Mouse (Mus musculus) kidney, postnatal 25 days (tissue): Measurements from ENCODE around the gene Adcy7.
A peak's percentile ranks its signal among the peaks of the same experiment; 100 is the strongest.

Experiments used
- DNase-seq, 2 experiments: peaks; one replicate each; pipeline ENCODE4 v3.0.0; 2021; ENCODE audit warnings: mixed read lengths in 2 of 2

Gene Adcy7

DNA sequence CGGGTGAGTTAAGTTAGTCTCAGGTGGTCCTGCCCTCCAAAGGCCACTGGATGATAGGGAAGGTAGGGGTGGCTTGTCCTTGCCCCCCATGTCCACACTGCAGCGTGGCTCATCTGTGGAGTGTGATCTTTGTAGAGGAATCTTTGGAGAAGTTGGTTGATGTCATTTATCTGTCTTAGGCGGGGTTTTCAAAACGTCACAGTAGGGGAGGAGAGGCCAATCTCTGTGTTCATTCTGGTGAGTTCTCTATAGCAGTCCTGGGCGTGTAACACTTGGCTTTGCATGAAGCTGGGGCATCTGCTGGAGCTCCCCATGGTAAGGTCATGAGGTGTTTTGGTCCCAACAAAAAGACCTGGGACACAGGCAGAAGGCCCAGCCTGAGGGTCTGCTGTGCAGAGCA is 1.9 kb downstream of the Adcy7 start:
- DNase-seq: no peak

DNA sequence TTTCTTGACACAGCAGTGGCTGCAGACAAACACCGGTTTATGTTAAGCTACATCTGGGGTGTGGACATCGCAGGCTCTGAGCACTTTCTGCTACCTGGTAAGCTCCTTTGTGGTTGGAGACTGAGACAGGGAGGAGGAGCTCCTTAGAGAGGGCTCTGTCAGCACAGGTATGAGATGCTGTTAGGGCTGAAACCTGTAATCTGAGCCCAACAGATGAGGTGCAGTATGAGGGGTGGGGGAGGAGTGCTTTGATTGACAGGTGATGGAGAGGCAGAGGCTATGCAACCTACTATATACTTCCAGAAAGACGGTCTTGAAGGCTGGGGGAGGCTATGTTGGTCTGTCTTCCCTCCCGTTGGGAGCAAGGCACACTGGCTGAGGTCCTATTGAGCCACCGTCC is 7.0 kb downstream of the Adcy7 start:
- DNase-seq: no peak

DNA sequence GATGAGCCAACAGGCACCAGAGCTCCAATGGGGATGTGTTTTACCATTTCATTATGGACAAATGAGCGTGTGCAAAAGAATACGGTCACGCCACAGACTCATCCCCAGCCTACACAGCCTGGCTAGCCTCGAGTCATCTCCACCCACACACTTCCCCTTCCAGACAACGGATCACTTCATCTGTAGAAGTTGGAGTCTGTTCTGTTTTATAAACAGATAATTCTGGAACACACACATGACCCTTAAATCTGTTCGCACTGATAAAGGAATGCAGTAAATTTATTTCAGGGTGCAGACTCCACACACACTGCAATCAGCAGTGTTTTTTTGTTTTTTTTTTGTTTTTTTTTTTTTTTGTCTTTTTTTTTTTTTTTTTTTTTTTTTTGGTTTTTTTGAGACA is 7.5 kb downstream of the Adcy7 start:
- DNase-seq: no peak

GRCm38 (mm10) chr8:88280904-88281303 is 8.7 kb downstream of the Adcy7 start:
- no peak for DNase-seq

GRCm38 (mm10) chr8:88282684-88283083 is 10.5 kb downstream of the Adcy7 start:
- DNase-seq: peak; percentile 51 to 75

- no peak for DNase-seq
Measured at GRCm38 (mm10) chr8:88283243-88284115, 11.3 kb downstream of the Adcy7 start.

DNA sequence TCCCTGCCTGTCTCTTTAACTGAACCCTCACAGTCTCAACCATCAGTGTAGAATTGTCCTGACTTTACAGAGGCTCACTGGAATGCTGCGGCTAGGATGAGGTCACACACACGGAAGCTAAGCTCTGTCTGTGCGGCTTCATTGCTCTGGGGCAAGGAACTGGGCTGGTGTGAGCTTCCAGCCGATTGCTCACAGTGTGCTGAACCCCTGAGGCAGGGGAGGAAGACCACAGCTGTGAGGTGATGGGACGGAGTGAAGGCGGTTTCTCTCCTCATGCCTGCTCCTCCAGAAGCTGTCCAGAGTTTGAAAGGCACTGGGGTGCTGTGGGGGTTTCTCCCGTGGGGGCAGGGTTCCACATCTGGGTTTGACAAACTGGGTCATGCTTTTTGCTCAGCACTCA is 12.5 kb downstream of the Adcy7 start:
- DNase-seq: no peak

GRCm38 (mm10) chr8:88285469-88286356 is 13.5 kb downstream of the Adcy7 start:
- DNase-seq: no peak

GRCm38 (mm10) chr8:88286421-88286960 is 14.3 kb downstream of the Adcy7 start:
- DNase-seq: no peak

- DNase-seq: no peak
Measured at GRCm38 (mm10) chr8:88288622-88289242, 16.5 kb downstream of the Adcy7 start.

- no peak for DNase-seq
Measured at GRCm38 (mm10) chr8:88289901-88290300, 17.7 kb downstream of the Adcy7 start.

DNA sequence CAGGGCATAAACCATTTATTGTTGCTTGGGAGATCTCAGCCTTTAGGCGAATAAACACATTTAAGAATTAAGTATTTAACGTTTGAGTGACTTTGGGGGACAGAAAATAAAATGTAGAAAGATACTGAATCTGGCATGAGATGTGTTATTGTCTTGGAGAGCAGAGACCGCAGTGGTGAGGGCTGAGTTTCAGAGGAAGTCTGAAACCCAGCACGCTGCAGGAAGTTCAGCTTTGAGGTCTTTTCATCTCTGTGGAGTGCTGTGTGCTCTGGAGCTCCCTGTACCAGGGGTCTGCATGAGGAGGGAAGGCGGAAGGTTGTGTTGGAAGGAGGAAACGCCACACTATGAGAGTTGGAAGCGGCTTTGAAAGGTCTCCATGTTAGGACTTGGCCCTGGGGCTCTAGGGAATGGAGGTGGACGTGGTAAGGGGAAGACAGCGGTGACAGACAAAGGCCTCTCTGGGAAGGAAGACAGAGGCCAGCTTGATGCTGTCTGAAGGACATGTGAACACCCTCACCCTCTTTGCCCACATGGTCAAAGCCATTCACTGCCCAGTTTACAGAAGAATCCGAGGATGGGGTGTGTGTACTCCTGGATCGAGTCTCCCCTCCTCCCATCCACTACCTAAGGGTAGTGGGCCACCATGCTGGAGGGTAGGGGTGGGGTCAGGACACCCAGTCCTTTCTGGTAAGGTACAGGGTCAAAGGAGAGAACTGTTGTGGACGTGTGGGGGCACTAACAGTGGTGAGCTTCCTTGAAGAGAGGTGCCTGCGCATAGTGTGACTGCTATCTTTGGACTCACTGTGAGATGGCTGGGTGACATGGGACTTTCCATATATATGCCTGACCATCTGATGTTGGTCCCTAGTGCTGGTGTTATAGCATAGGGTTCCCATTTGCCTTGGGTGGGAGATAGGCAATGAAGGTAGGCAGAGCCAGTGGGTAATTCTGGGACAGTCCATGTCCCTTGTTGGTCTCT is 18.4 kb downstream of the Adcy7 start:
- DNase-seq: no peak

GRCm38 (mm10) chr8:88291305-88291690 is 19.1 kb downstream of the Adcy7 start:
- DNase-seq: no peak

DNA sequence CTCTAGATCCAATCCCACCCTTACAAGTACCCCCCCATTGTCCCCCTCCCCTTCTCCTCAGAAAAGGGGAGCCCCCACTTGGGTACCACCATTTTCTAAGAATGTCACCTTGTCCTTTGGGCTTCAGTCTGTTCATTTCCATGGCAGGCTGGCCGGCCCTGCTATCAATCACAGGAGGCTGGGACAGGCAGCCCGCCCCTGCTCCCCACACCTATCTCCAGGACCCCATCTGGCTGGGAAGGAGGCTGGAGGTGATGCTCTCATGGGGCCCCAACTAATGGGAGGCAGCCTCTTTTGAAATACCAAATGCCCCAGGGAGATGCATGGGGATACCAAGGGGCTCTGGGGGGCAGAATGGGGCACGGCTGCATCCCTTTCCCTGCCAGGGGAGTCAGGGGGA is 20.7 kb downstream of the Adcy7 start:
- no peak for DNase-seq

DNA sequence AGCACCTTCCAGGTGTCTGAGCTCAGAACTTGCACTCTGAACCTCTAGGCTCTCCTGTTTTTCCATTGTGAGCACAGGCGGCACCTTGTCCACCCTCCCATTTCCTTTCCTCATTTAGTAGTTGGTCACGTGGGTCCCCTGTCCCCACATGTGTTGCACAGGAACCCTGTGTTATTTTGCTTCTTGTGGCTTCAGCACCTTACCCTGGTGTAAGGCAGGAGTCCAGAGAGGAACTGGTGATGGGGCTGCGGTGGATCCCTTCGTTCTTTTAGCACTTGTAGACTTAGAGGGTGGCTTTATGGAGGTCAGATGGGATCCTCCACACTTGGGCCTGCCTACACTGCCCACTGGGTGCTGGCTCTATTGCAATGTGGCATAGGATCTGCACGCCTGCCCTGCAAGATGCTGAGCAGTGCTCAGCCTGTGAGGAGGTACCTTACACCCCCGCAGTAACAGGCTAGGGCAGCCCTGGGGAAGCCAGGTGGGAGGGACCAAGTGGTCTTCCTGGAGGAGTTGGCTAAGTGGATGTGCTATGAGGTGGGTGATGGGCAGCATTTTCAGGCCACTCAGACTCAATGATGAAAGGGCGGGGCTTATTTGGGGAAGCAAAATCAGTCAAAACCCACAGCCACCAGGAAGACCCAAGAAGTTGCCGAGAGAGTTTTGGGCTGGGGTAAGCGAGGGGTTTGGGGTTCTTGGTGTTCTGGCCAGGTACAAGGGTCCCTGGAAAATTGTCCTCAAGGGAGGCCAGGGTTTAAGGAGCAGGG is 21.6 kb downstream of the Adcy7 start:
- DNase-seq: no peak

DNA sequence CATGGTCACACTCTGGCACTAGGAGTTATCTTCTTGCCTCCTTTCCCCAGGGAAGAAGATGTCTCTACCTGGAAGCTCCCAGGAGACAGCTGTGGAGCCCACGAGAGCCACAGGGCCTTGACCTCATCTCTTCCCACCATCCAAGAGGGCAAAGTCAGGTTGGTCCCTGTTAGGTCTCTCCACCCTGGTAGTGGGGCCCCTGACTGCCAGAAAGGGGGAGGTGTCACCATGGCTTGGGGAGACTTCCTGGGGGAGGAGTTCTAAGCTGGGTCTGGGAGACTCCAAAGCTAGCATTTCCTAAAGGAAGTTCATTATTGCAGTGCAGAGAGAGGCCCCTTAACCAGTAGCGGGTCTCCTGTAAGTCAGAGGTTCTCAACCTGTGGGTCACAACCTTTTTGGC is 22.8 kb downstream of the Adcy7 start:
- DNase-seq: no peak

- DNase-seq: peak; percentile 16 to 51
Measured at GRCm38 (mm10) chr8:88297976-88298732, 26.0 kb downstream of the Adcy7 start.

GRCm38 (mm10) chr8:88298733-88299103 is 26.5 kb downstream of the Adcy7 start:
- no peak for DNase-seq

- no peak for DNase-seq
Measured at GRCm38 (mm10) chr8:88299907-88300603, 27.9 kb downstream of the Adcy7 start.
